Mouse (Mus musculus): Measurements from ENCODE around the gene Ccdc97. TPM values are rescaled to one million over a fixed set of nuclear protein-coding genes. Genes with fewer than 3 reads are reported as not detected.

The Ccdc97 gene
- total RNA-seq, 2 experiments from 2014 or later, result 42.9 to 44.9 TPM

DNA sequence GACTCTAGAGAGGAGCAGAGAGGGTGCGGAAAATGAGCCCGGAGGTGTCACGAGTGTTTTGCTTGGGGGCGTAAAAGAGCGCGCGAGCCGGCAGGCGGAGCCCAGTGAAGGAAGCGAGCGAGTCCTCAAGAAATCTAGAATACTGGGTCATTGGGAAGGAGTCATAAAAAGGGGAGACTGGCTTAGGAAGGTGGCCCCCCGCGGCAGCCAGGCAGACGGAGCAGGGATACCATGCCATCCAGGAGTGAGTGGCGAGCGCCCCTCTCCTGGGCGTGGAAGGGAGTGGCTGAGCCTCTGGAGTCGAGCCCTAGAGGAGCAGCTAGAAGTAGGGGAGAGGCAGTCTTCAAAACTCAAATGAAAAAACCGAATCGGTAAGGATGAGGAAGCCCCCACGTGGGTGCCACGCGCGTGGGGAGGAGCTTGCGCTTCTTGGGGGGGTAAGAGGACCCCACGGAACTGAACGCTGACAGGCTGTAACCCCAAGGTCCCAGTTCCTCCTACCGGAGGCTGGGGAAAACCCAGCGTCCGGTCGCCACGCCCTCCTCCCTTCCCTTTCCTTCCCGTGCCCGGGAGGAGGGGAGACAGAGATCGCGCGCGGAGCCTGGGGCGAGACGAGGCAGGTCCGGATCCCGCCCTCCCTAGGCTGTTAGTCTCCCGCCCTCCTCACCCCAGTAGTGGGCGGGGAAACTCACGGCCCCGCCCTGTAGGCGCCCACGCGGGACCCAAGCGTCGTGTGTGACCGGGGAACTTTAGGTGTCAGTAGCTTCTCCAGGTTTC lies 29.9 kb downstream of the Ccdc97 start:
- peak; percentile 84 for DNase-seq

DNA sequence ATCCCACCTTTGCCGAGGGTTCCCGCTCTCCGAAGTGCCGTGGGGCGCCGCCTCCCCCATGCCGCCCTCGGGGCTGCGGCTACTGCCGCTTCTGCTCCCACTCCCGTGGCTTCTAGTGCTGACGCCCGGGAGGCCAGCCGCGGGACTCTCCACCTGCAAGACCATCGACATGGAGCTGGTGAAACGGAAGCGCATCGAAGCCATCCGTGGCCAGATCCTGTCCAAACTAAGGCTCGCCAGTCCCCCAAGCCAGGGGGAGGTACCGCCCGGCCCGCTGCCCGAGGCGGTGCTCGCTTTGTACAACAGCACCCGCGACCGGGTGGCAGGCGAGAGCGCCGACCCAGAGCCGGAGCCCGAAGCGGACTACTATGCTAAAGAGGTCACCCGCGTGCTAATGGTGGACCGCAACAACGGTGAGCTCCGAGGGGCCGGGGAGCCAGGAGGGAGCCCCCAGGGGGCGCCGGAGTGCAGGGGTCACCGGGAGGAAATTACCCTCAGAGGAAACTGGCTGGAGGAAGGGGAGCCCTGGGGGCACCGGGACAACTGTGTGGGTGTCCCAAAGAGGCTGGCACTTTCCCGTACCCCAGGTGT lies 31.0 kb downstream of the Ccdc97 start:
- peak; percentile 76 for DNase-seq

DNA sequence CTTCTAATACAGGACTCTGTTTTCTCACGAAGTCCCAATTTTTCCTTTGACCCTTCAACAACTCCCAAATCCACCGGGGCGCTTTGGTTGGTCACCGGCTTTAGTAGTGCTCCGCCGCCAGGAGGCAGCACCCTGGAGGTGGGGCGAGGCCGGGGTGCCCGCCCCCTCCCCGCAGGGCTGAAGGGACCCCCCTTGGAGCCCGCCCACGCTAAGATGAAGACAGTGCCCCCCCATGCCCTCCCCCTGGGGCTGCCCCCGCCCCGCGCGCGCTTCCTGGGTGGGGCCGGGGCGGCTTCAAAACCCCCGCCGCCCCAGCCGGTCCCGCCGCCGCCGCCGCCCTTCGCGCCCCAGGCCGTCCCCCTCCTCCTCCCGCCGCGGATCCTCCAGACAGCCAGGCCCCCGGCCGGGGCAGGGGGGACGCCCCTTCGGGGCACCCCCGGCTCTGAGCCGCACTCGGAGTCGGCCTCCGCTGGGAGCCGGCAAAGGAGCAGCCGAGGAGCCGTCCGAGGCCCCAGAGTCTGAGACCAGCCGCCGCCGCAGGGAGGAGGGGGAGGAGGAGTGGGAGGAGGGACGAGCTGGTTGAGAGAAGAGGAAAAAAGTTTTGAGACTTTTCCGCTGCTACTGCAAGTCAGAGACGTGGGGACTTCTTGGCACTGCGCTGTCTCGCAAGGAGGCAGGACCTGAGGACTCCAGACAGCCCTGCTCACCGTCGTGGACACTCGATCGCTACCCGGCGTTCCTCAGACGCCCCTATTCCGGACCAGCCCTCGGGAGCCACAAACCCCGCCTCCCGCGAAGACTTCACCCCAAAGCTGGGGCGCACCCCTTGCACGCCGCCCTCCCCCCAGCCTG lies 32.0 kb downstream of the Ccdc97 start, which contains the start of gene Tgfb1:
Gene Tgfb1 (plus strand): TSS at position 323 of the 852 bp plus-strand sequence.
- peak; percentile 84 for DNase-seq

DNA sequence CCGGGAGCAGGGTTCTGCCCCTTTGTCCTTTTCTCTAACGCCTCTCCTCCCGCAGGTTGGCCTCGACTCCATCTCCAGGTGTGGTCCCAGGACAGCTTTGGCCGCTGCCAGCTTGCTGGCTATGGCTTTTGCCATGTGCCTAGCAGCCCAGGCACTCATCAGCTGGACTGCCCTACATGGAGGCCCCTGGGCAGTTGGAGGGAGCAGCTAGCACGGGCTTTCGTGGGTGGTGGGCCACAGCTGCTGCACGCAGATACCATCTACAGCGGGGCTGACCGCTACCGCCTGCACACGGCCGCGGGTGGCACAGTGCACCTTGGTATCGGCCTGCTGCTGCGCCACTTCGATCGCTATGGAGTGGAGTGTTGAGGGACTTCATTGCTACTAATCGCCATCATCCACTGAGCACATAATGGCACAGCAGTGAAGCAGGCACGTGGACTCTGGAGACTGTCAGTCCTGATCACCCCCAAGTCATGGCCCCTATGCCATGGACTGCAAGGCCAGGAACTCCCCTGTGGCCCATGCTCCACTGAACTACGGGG lies 32.9 kb downstream of the Ccdc97 start:
- no peak for DNase-seq

DNA sequence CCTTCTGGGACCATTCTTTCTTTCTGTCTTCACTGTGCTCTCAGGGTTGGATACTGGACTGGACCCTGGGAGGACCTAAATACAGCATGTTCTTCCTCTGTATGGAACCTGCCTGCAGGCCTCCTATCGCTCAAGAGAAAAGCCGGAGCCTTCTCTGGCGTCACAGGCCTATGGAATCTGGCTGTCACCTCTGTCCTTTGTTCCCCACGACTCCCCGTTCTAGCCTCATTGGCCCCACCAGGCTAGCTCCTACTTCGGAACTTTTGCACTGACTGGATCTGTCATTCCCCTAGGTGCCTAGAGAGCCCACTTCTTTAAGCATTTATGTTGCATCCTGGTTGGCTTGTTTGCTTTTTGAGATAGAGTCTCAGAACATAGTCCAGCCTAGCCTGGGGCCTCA lies 34.2 kb downstream of the Ccdc97 start:
- no peak for DNase-seq

DNA sequence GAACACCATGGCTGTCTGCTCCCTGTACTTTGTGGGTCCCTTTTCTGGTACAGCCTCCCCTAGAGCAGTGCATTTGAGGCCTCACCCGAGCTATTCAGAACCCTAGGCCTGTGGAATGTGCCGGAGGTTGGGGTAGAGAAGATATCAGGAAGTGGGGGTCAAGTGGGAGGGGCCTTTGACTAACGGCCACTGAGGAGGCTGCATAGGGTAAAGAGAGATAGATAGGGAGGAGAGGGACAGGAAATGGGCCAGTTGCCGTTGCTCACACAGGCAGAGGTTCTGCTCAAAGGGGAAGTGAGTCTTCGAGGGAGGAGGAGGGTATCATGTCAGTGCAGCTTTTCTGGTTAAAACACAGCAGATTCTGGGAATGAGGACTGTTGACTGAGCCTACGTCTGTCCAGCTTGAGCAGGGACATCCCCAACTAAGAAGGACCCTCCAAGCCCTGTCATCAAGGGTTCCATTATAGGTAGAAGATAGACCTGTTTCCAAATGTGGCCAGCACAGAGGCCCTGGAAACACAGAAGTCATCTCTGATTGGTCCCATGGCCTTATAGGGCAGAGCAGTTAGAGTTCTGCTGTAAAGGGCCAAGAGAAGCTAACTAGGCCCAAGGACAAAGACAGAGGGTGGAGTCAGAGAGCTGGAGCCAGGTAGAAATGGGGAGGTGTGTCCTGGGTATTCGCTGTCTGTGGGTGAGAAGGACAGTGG lies 35.3 kb downstream of the Ccdc97 start:
- no peak for DNase-seq

DNA sequence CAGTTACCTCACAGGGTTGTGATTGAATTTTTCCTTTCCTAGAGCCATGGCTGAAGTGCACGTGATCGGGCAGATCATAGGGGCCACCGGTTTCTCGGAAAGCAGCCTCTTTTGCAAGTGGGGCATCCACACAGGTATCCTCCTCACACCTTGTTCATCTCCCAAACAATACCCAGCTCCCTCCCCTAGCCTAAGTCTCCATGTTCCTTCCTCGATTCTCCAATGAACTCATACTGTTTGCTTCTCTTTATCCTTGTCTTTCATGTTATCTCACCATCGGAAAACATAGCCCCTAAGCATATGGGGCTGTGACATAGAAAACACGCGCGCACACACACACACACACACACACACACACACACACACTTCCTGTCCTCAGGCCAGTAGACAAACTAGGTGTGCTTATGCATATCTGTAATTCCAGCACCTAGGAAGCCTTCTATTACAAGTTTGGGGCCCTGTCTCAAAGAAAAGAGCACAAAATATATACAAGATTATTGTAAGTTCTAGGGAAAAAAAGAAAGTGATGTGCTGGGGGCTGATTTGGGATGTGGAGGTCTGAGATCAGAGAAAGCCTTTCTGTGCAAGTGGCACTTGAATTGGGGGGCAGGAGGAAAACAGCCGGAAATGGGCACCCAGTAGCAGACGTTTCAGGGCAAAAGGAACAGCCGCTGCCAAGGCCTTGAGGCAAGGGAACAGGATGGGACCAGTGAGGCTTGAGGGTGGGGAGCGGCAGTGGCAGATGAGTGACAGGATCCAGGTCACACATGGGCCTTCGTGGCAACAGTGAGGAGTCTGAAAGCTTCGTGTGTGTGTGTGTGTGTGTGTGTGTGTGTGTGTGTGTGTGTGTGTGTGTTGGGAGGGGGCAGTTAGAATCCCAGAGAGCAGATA lies 37.3 kb downstream of the Ccdc97 start:
- no peak for DNase-seq

DNA sequence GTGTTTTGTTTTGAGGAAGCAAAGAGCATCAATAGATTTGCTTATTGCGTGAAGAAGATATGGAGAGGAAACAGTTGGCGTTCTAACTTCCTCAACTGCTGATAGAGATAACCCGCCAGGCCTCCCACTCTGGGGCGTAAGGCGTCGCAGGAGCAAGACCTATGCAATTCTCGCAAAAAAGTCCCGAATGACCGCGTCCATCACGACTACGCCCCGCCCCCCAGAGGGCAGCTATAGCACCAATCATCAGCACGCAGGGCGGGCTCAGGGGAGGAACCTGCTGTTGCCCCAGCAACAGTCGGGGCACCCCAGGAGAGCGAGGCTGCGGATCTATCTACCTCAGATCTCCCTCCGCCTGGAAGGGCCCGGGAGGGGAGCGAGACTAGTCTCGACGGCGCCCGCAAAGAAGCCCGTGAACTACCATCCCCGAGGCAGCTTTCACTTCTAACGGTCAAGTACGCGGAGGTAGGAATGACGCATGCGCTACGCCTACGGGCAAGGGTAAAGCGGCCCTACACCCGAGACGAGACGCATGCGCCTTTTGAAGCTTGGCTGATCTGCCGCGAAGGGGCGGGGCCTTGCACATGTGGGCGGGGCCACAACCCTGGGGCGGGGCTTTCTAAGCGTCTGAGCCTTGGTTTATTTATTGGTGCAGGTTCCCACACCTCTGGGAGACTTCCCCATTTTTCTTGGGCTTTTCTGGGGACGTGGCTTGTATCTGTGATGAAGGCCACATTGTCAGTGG lies 38.2 kb downstream of the Ccdc97 start, which contains the start of gene B9d2:
Gene B9d2 (plus strand): TSS at position 267 of the 745 bp plus-strand sequence.
- DNase-seq, result peak; percentile 97

DNA sequence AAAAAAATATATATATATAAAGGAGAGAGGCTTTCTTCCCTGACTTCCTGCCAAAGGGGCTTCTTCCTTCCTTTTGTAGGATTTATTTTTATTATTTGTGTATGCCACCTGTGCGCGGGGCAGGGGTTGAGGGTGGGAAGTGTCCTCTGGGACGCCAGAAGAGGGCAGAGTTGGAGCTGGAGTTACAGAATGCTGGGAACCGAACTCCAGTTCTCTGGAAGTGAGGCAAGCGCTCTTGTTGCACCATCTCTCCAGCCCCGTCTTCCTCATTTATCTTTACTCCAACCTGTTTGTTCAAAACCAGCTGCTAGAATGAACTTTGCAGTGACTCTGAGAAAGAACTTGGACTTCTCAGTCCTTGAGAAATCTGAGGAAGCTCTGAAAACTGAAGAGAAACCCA lies 38.9 kb downstream of the Ccdc97 start:
- no peak for DNase-seq

DNA sequence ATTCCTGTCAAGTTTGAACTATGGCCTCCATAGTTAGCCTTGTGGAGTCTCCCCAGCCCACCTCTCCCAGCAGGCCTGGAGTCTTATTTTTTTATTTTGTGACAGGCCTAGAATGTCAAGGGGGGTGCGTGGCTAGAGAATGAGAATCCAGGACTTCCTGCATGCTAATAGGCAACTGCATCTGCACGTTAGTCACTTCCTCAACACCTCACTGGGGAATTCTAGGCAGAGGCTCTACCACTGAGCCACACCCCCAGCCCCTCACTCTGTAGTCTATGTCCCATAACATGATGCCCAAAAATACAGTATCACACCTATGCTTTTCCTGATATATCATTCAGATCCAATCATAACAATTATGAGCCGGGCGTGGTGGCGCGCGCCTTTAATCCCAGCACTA lies 41.9 kb downstream of the Ccdc97 start:
- DNase-seq, result no peak

DNA sequence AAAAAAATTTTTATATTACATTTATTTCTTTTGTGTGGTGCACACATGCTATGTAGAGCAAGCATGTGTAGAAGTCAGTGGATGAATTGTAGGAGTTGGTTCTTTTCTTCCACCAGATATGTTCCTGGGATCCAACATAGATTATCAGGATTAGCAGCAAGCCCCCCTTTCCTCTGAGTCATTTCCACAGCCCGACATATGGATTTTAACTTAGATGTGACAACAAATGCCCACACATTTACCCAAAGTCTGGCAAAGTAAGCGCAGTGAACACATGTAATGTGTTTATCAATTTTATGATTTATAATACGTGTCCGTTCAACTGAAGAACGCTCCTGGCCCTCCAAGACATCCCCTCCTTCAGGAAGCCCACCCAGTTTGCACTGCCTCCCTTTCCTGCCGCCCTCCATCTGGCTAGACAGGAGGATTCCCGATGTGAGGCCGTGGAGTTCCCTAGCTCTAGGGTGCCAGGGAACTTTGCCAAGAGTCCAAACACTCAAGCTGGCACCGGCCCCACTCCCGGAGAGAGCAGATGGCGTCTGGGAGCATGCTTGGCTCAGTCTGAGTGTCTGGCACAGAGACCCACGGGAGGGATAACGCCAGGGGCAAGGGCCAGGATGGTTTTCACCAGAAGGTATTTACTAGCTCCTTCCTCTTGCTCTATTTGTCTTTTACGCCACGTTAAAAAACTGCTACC lies 42.7 kb downstream of the Ccdc97 start:
- peak; percentile 92 for DNase-seq

DNA sequence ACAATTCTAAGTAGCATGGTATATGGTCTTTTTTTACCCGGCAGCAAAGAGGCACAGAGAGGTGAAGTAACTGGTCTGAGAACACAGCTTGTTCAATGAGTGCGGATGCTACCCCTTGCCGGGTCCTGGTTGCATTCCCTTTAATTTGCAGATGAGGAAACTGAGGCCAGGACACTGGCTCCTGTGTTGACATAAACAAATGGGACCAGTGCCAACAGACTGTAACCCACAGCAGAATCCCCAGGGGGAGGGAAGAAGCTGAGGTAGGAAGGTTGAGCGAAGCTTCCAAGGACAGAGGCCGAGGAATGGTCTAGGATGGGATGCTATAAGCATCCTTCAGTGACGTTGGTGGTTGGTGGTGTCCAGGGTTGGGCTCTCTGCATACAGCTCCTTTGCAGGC lies 43.5 kb downstream of the Ccdc97 start:
- DNase-seq, result no peak

DNA sequence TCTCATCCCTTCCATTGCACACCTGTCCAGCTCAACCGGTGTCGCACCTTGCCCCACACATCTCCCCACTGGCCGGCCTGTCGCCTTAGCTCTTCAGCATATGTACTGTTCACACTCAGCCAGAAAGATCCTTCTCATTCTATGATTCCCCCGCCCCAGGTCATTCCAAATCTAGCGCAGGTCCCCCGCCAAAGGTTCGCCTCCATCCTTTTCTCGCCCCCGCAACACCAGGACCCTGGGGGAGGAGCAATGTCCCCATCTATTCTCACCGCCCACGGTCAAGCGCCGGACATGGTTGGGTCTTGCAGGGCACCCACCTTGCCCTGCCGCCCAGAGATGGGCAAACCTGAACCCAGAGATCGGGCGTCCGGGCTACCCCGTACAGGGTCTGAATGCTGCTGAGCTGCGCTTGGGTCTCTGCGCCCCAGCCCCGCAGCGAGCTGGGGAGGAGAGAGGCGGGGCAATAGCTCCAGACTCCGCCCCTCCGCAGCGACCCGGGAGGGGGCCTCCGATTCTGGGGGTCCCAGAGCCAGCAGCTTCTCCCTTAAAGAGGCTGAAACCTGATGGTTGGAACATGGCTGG lies 44.1 kb downstream of the Ccdc97 start, which contains the start of gene Tmem91:
Gene Tmem91 (minus strand): TSS at position 448 of the 582 bp plus-strand sequence.
- DNase-seq, result no peak

DNA sequence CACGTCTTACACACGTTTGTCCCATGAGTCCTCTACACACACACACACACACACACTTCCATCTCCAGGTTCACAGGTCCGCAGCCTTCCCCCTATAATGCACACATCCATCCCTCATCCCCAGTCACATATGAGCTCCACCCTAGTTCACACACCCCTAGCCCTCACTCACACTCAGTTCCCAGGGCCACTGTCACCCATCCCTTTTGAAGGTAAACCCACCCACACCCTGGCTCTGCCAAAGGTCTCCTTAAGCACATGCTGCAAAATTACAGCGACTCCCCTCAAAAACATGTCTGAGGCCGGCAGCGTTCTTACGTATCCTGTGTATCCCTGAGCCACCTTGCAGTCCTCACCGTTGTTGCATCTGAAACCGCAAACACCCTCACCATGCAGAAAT lies 44.6 kb downstream of the Ccdc97 start:
- no peak for DNase-seq

DNA sequence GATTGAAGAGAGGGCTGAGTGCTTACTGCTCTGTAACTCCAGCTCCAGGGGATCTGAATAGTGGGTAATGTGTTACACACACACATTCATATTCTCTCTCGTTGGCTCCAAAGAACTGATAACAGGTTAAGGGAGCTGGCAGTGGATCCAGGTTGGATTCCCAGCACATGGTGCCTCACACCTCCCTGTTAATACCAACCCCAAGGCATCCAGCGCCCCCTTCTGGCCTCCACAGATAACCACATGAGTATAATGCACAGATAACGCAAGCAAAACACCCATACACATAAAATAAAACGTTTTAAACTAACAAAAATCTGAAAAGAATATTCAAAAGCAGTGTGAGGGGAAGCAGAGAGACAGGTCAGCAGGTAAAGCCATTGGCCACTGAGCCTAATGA lies 46.4 kb downstream of the Ccdc97 start:
- no peak for DNase-seq

DNA sequence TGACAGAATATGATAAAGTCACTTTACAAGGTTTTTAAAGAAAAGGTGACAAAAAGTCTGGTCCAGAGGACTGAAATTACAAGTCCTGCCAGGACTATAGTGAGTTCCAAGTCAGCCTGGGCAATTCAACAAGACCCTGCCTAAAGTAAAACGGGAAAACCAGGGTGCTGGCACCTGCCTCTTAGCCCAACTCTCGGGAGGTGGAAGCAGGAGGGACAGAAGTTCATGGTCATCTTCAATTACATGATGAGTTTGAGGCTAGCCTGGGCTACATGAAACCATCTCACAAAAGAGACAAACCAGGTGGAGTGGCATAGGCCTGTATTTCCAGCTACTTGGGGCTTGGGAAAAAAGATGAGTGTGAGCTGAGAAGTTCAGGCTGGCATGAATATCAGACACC lies 47.2 kb downstream of the Ccdc97 start:
- DNase-seq, result no peak

DNA sequence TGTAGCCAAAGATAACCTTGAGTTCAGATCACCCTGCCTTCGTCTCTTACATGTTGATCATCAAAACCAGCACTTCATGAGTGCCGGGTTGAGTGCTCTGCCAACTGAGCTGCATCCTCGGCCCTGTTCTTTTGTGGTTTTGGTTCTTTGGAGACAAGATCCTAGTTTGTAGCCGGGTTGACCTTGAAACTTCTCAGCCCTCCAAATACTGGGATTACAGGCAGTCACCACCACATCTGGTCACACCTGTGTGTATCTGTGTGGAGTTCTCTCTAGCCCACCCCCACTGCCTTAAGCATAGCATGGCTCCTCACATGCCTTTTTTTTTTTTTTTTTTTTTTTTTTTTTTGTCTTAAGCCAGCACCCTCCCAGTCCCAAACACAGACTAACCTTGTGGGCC lies 48.8 kb downstream of the Ccdc97 start:
- no peak for DNase-seq

DNA sequence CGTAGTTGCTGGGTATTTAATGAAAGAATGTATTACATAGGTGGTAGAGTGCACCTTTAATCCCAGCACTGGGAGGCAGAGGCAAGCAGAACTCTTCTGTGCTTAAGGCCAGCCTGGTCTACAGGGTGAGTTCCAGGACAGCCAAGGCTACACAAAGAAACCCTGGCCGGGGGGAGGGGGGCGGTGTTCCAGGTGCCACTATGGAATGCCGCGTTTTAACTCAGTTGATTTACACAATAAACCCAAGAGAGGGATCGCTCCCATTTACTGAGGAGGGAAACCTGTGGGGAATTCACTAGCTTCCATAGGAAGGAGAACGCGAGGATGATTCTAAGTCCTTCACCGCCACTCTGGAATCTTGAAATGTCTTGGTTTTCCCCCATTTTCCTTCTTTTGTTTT lies 49.3 kb downstream of the Ccdc97 start:
- no peak for DNase-seq

DNA sequence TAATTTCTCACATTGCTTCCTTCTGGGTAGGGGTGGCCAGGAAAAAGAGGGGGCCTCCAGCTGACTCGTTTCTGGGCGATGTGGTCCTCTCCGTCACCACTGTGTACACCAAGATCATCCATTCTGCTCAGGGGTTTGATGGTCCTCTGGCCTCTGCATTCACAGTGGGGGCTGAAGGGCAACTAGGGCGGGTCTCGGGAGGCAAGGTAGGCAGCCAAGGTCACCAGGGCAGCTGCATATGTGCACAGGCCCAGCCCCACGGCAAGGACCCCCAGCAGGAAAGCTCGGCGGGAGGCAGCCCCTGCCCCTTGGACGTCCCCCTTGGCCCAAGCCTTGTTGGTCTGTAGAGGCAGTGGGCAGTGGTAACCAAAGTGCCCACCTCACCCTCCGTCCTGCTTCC lies 49.7 kb downstream of the Ccdc97 start:
- no peak for DNase-seq
